Mouse (Mus musculus) brain, embryonic 14.5 days (tissue): ENCODE data around the gene 1500009L16Rik.

ENCODE experiments used
- CTCF ChIP-seq: fragments of 200-500 bp; IDR thresholded peaks from 2 replicates; pipeline ENCODE4 v1.5.1; 2012; ENCODE audit warnings: inconsistent platforms, mild to moderate bottlenecking, moderate library complexity, borderline replicate concordance; ENCODE audit not compliant: insufficient read depth, insufficient read length; ENCODE audit errors: extremely low read depth
- POLR2A ChIP-seq: fragments of 200-500 bp; IDR thresholded peaks from 2 replicates; pipeline ENCODE4 v1.6.1; 2012; ENCODE audit warnings: mild to moderate bottlenecking, inconsistent platforms, borderline replicate concordance; ENCODE audit not compliant: poor library complexity, insufficient read depth, insufficient read length, severe bottlenecking; ENCODE audit errors: extremely low read depth

DNA sequence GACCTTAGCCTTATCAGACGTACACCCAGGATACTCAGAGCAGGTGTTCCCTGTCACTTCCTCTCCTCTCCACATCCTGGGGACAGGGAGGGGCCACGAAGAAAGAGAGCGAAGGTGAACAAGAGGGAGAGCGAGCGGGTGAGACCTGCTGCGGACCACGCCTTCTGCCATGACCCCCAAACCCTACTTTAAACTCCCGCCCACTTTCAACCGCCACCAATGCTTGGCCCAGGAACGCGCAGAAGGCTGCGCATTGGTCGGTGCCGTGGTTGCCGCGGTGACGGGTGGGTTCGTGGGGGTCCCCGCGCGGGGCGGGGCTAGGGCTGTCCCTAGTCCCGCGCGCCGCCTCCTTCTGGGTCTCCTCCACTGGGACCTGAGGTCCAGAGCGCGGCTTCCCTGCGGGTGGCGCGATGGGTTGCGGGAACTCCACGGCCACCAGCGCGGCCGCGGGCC is at the start of gene 1500009L16Rik:
- TF ChIP-seq CTCF (no peak), POLR2A (no peak)
